Mouse (Mus musculus) liver, embryonic 15.5 days (tissue): ENCODE measurements at regions not wholly inside any gene's neighbourhood (a gene's known extent, or its start where the extent isn't known, plus 50 kb on each side); places are given as distances from the start of the nearest gene placed in this dataset.
"Not testable (repeated sequence)": the region's sequence is repeated elsewhere in the genome, so short reads cannot be mapped to it uniquely, and the experiment has no call there.

Experiments used
- ATAC-seq: fragments of 200-750 bp; cut with Nextera tagmentation; 2 replicates; pipeline ENCODE4 v1.8.0; 2017; ENCODE audit warnings: moderate number of reproducible peaks, mild to moderate bottlenecking, moderate library complexity; ENCODE audit not compliant: insufficient read depth
- H3K27ac ChIP-seq: fragments of 300-500 bp; sonication (generic); replicated peaks from 2 replicates; pipeline ENCODE4 v1.5.1; 2015; ENCODE audit warnings: mild to moderate bottlenecking, inconsistent platforms
- H3K27me3 ChIP-seq: fragments of 300-500 bp; sonication (generic); 2 replicates; pipeline ENCODE4 v1.6.1; 2015; ENCODE audit warnings: mild to moderate bottlenecking, inconsistent platforms
- H3K36me3 ChIP-seq: fragments of 300-500 bp; sonication (generic); replicated peaks from 2 replicates; pipeline ENCODE4 v1.6.1; 2015; ENCODE audit warnings: moderate library complexity, mild to moderate bottlenecking, inconsistent platforms
- H3K4me1 ChIP-seq: fragments of 300-500 bp; sonication (generic); replicated peaks from 2 replicates; pipeline ENCODE4 v1.6.1; 2015; ENCODE audit warnings: inconsistent platforms
- H3K4me2 ChIP-seq: fragments of 300-500 bp; sonication (generic); 2 replicates; pipeline ENCODE4 v1.6.1; 2015; ENCODE audit warnings: moderate library complexity, mild to moderate bottlenecking, inconsistent platforms
- H3K4me3 ChIP-seq: fragments of 300-500 bp; sonication (generic); replicated peaks from 2 replicates; pipeline ENCODE4 v1.5.1; 2015; ENCODE audit warnings: mild to moderate bottlenecking, inconsistent platforms
- H3K9ac ChIP-seq: fragments of 300-500 bp; sonication (generic); 2 replicates; pipeline ENCODE4 v1.6.1; 2015; ENCODE audit warnings: moderate library complexity, mild to moderate bottlenecking, inconsistent platforms
- H3K9me3 ChIP-seq: fragments of 300-500 bp; sonication (generic); replicated peaks from 2 replicates; pipeline ENCODE4 v1.6.1; 2016; ENCODE audit warnings: inconsistent platforms
- WGBS: fragments of 180-500 bp; shearing (Covaris S2); methylation state at CpG from one replicate; pipeline ENCODE4 v1.1.7; 2015; ENCODE audit warnings: mixed read lengths; ENCODE audit not compliant: insufficient replicate concordance; 5-methylcytosine and 5-hydroxymethylcytosine counted together

DNA sequence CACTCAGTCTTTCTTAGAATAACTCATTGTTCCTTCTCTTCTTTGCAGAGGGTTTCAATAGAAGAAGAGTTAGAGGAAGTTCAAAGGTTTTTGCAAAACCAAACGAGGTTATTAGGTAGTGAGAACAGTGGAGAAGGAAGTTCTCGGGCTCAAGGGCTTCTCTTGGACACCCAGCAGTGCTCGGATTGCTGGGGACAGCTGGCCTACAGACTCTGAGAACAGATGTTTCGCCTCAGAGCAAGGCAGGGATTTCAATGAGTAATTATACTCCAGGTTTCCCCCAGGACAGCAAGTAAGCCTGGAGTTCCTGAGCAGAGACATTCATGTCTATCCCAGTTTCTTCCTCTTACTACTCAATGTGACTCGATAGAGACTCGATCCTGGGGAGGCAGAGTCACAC lies 94.4 kb downstream of the Cd24a start:
- no peak for ATAC-seq
- 45% methylated on average over 6 of the region's 6 CpGs for WGBS
- H3K4me1 ChIP-seq = peaks cover 89% of the 10 kb centered on the region
- H3K9me3 ChIP-seq = no peaks in the 10 kb centered on the region
- H3K4me2 ChIP-seq = no peak overlapping the region
- peak overlapping the region; percentile 48; the same call in 1 of the 2 replicates for H3K27ac ChIP-seq
- H3K4me3 ChIP-seq = no peak overlapping the region
- no peak overlapping the region for H3K9ac ChIP-seq
- no peaks in the 10 kb centered on the region for H3K36me3 ChIP-seq
- no peaks in the 10 kb centered on the region for H3K27me3 ChIP-seq

- 0 out of 2 replicates have a peak, but pooled peaks have one; percentile 43 for ATAC-seq
- Histone ChIP-seq H3K4me1 (peaks cover 74% of the 10 kb centered on the region), H3K4me2 (0 out of 2 replicates have a peak overlapping the region, but pooled peaks have one; percentile 3)
These were observed 96.7 kb downstream of the Cd24a start for GRCm38 (mm10) chr10:43674749-43675148.

GRCm38 (mm10) chr10:43675495-43675894 lies 97.4 kb downstream of the Cd24a start:
- H3K4me3 ChIP-seq, ATAC-seq, H3K36me3 ChIP-seq, H3K4me2 ChIP-seq, H3K9me3 ChIP-seq, H3K27me3 ChIP-seq: not testable (repeated sequence)
- H3K4me1 ChIP-seq = peaks cover 66% of the 10 kb centered on the region
- peak overlapping the region; percentile 16; the same call in 1 of the 2 replicates for H3K27ac ChIP-seq
- 0 out of 2 replicates have a peak overlapping the region, but pooled peaks have one; percentile 37 for H3K9ac ChIP-seq
- 49% methylated on average over 1 of the region's 1 CpGs for WGBS

More at GRCm38 (mm10) chr10:43674749-43675148, 96.7 kb downstream of the Cd24a start:
- Histone ChIP-seq H3K9me3 (no peaks in the 10 kb centered on the region), H3K36me3 (no peaks in the 10 kb centered on the region), H3K27me3 (no peaks in the 10 kb centered on the region), H3K27ac (peak overlapping the region; percentile 16; the same call in 1 of the 2 replicates), H3K9ac (peak overlapping the region; percentile 37; the same call in 1 of the 2 replicates), H3K4me3 (no peak overlapping the region)
- WGBS = 5% methylated on average over 1 of the region's 1 CpGs

DNA sequence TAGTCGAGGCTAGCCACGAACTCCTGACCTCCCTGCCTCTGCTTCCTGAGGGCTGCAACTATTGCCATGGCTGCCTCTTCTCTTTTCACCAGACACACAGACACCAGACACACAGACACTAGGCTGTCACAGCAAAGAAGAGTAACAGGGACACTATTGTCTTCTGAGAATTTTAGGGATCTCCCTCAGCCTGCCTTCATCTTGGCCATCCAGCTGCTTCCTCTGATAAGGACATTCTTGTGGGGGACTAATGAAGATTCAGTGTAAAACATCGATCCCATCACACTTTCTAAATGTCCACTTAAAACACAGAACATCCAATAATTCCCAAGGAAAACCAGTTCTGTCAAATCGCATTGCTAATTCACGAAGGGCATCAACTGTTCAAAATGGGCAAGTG lies 98.2 kb downstream of the Cd24a start:
- Histone ChIP-seq H3K9ac (peak overlapping the region; percentile 35), H3K4me1 (peaks cover 58% of the 10 kb centered on the region), H3K4me3 (no peak overlapping the region), H3K9me3 (no peaks in the 10 kb centered on the region), H3K36me3 (no peaks in the 10 kb centered on the region), H3K27ac (peak overlapping the region; percentile 67), H3K4me2 (peak overlapping the region; percentile 6), H3K27me3 (no peaks in the 10 kb centered on the region)
- peak; percentile 58; the same call in 1 of the 2 replicates for ATAC-seq
- 43% methylated on average over 5 of the region's 5 CpGs for WGBS

- WGBS = 56% methylated on average over 12 of the region's 12 CpGs
- H3K4me3 ChIP-seq = no peak overlapping the region
- H3K4me2 ChIP-seq = no peak overlapping the region
- peaks cover 20% of the 10 kb centered on the region for H3K4me1 ChIP-seq
- H3K36me3 ChIP-seq = no peaks in the 10 kb centered on the region
- ATAC-seq = 0 out of 2 replicates have a peak, but pooled peaks have one; percentile 36
- peak overlapping the region; percentile 56; the same call in 1 of the 2 replicates for H3K27ac ChIP-seq
- no peaks in the 10 kb centered on the region for H3K9me3 ChIP-seq
- H3K27me3 ChIP-seq = peaks cover 29% of the 10 kb centered on the region
- H3K9ac ChIP-seq = no peak overlapping the region
These were observed 106.4 kb downstream of the Cd24a start for GRCm38 (mm10) chr10:43684247-43685033.

DNA sequence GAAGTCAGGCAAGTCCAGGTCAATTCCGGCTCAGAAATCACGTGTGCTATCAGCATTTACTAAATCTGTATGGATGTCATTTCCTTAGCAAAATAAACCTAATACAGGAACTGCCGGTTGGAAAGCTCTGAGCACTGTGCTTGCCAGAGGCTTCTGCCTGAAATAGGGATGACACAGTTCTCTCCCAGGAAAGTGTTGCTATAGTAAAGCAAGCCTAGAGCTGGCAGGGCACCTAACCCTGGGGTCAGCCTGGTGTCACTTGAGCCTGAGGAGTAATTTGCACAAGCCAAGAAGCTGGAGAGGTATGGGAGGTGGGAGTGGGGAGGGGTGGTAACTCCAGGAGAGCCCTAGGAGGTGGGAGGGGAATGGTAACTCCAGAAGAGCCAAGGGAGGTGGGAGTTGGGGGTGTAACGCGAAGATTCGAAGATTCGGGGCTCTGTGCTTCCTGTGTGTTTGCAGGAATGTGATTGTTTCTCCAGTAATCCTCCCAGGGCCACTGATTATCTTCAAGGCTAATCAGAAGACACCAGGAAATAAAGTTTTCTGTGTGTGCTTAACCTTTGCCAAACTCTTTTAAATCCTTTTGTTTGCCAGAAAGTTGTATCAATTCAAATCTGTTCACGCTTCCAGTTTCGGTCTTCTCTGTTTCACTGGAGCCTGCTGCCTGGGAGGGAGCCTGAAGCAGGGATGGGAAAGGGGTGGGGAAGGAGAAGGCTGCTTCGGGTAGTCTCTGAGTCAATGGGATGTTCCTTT lies 111.3 kb downstream of the Cd24a start:
- peaks cover 24% of the 10 kb centered on the region for H3K4me1 ChIP-seq
- H3K27ac ChIP-seq = no peak overlapping the region
- H3K36me3 ChIP-seq = no peaks in the 10 kb centered on the region
- no peak overlapping the region for H3K4me2 ChIP-seq
- no peak overlapping the region for H3K4me3 ChIP-seq
- ATAC-seq = no peak
- H3K27me3 ChIP-seq = peaks cover 67% of the 10 kb centered on the region
- WGBS = 20% methylated on average over 10 of the region's 10 CpGs
- no peaks in the 10 kb centered on the region for H3K9me3 ChIP-seq
- H3K9ac ChIP-seq = no peak overlapping the region

DNA sequence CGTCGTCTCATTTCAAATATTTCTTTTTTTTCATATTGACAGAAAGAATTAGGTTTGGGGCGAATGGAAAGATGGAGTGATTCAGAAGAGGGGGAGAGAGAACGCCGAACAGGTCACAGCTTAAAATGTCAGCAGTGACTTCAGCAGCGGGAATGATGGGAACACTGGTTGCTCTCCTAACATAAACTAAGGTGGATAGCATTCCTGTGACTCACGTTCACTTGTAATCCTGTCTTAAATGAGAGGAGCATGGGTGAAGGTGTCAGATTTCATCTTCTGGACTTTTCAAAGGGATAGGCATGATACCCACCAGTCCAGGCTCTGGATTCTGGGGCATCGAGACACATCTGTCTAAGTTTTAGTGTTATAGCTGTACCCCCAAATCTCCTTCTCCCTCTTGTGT lies 111.8 kb downstream of the Cd24a start:
- Histone ChIP-seq H3K27ac (no peak overlapping the region), H3K4me3 (no peak overlapping the region), H3K4me1 (peaks cover 24% of the 10 kb centered on the region), H3K27me3 (peaks cover 71% of the 10 kb centered on the region), H3K9ac (no peak overlapping the region), H3K4me2 (no peak overlapping the region), H3K9me3 (no peaks in the 10 kb centered on the region), H3K36me3 (no peaks in the 10 kb centered on the region)
- no peak for ATAC-seq
- WGBS = 41% methylated on average over 8 of the region's 8 CpGs

DNA sequence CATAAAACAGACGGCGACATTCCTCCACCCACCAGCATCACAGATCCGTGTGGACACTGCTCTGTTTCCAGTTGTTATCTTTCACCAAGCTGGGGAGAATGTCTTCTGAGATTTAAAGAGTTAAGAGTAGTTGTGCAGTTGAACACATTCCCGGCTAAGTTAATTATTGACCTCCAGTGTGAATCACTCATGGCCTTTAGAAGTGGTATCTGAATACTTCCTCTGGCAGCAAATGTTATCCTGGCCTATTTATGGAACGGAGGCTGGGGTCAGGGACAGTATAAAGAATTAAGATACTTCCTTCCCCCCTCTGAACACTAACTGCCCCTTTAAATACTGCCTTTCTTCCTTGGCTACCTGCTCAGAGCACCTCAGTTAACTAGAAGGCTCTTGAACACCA lies 115.9 kb downstream of the Cd24a start:
- Histone ChIP-seq H3K9me3 (no peaks in the 10 kb centered on the region), H3K9ac (no peak overlapping the region; the same call in 1 of the 2 replicates), H3K4me3 (no peak overlapping the region), H3K4me1 (peaks cover 24% of the 10 kb centered on the region), H3K4me2 (no peak overlapping the region), H3K27me3 (peaks cover 64% of the 10 kb centered on the region), H3K36me3 (no peaks in the 10 kb centered on the region), H3K27ac (peak overlapping the region; percentile 51; the same call in 1 of the 2 replicates)
- 44% methylated on average over 5 of the region's 5 CpGs for WGBS
- peak; percentile 41; the same call in 1 of the 2 replicates for ATAC-seq

- 28% methylated on average over 6 of the region's 6 CpGs for WGBS
- Histone ChIP-seq H3K4me2 (no peak overlapping the region), H3K4me1 (peaks cover 19% of the 10 kb centered on the region), H3K27me3 (peaks cover 59% of the 10 kb centered on the region), H3K4me3 (no peak overlapping the region), H3K36me3 (no peaks in the 10 kb centered on the region), H3K9ac (peak overlapping the region; percentile 0; the same call in 1 of the 2 replicates), H3K27ac (peak overlapping the region; percentile 51; the same call in 1 of the 2 replicates), H3K9me3 (no peaks in the 10 kb centered on the region)
- no peak for ATAC-seq
These were observed 116.4 kb downstream of the Cd24a start for GRCm38 (mm10) chr10:43694508-43694907.

- H3K9me3 ChIP-seq = no peaks in the 10 kb centered on the region
- peaks cover 49% of the 10 kb centered on the region for H3K27me3 ChIP-seq
- H3K27ac ChIP-seq = no peak overlapping the region
- ATAC-seq = no peak
- no peak overlapping the region for H3K9ac ChIP-seq
- H3K4me1 ChIP-seq = peaks cover 21% of the 10 kb centered on the region
- no peaks in the 10 kb centered on the region for H3K36me3 ChIP-seq
- no peak overlapping the region for H3K4me2 ChIP-seq
- WGBS = 65% methylated on average over 10 of the region's 10 CpGs
- H3K4me3 ChIP-seq = no peak overlapping the region
These were observed 117.4 kb downstream of the Cd24a start for GRCm38 (mm10) chr10:43695470-43695869.

- H3K4me3 ChIP-seq = no peak overlapping the region
- no peak for ATAC-seq
- peaks cover 25% of the 10 kb centered on the region for H3K27me3 ChIP-seq
- H3K27ac ChIP-seq = no peak overlapping the region
- 26% methylated on average over 2 of the region's 2 CpGs for WGBS
- H3K36me3 ChIP-seq = no peaks in the 10 kb centered on the region
- no peak overlapping the region for H3K9ac ChIP-seq
- H3K9me3 ChIP-seq = no peaks in the 10 kb centered on the region
- H3K4me2 ChIP-seq = no peak overlapping the region
- peaks cover 37% of the 10 kb centered on the region for H3K4me1 ChIP-seq
These were observed 119.8 kb downstream of the Cd24a start for GRCm38 (mm10) chr10:43697917-43698316.
